Mouse (Mus musculus): ENCODE data around the gene Gak. TPM values are rescaled to one million over a fixed set of nuclear protein-coding genes. Genes with fewer than 3 reads are reported as not detected.
A peak's percentile ranks its signal among the peaks of the same experiment; 100 is the strongest.

The Gak gene
- total RNA-seq (2021), result 10 to 100 TPM; 14.2 to 14.3 TPM
- long read RNA-seq, experiment 1, full-length matches to known transcripts, result 1 of 1 reads
- long read RNA-seq, experiment 1, partial matches to known transcripts, result 0 of 1 reads
- long read RNA-seq, experiment 1, other reads (novel, unspliced or antisense), result 0 of 1 reads
- long read RNA-seq, experiment 2, full-length matches to known transcripts, result 1 of 7 reads
- long read RNA-seq, experiment 2, partial matches to known transcripts, result 5 of 7 reads
- long read RNA-seq, experiment 2, other reads (novel, unspliced or antisense), result 1 of 7 reads

DNA sequence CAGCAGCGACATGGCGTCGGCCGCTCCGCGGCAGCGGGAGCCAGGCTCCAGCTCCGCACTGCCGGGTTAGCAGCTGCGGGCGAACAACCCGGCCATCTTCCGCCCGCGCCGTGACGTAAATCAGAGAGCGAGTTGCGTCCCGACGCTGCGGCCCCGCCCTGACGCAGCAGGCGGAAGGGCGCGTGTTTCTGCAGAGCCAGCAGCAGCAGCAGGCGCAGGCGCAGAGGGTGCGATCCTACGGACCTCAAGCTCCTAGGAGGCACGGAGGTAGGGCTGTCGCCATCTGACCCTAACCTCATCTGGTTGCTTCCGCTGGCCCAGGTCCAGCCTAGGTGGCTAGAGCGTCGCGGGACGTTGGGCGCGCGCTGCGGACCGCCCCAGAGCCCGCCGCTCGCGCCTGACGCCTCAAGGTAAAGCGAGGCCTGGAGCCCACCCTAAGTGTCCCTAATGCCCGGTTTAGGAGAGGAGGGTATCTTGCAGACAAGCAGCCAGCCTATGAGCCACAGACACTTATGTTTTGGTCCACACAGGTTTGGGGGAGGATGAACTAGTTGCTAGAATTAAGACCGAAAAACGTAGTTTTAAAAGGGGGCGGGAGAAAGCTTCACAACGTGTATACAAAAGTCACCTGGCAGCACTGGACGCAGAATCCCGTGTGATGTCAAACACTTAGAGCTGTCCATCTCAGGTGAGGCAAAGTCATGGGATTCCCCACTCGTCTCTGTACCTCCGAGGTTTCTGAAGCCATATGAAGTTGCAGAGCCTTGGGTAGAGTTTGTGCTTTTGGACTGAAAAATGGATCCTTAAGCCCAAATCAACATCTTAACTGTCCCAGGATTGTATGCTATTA lies at the start of gene Gak, which contains the start of gene Tmem175:
Gene Gak, minus strand, starts transcription at position 122 of the 850 bp plus-strand sequence.
Gene Tmem175, plus strand, starts transcription at position 137 of the 850 bp plus-strand sequence.
- intact Hi-C loops (cut with DNase I), result loop anchor here (2.0 to 5.0 kb wide), 2 partner anchors 65 to 203 kb away; no protein-coding TSS in a partner anchor
- H3K27ac ChIP-seq, result peak within 1 kb of the TSS; percentile 92

DNA sequence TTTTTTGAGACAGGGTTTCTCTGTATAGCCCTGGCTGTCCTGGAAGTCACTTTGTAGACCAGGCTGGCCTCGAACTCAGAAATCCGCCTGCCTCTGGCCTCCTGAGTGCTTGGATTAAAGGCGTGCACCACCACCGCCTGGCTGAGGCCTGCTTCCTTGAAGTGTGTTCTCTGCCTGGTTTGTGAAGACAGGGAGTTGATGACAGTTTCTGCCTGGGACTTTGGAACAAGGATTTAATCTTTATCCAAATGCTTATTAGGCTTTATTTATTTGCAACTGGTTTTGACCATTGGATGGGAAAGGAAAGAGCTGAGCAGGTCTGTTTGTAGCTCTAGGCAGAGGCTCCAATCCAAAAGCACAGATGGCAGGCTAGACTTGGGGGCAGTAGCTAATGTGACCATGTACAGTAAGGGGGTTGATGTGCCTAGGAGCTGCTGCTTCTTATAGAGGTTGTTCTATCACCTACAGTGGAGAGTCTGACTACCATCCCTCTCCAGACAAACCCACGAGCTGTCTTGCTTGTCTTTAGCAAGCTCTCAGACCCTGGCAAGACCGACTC lies 48.8 kb upstream of the Gak start:
- intact Hi-C loops (cut with DNase I), result loop anchor here (10.0 kb wide), 1 partner anchor 46 kb away; no protein-coding TSS in a partner anchor
- no peak overlapping the region for H3K27ac ChIP-seq
- TF ChIP-seq CTCF (IDR thresholded peaks at IDR 0.05), result no peak
- no peak for DNase-seq
- no peak overlapping the region for H3K4me3 ChIP-seq

More for the DNA sequence above, at the start of gene Gak, which contains the start of gene Tmem175:
- H3K4me3 ChIP-seq, result peak within 1 kb of the TSS; percentile 77
- TF ChIP-seq CTCF (IDR thresholded peaks at IDR 0.05), result no peak
- peak; percentile 96 for DNase-seq

DNA sequence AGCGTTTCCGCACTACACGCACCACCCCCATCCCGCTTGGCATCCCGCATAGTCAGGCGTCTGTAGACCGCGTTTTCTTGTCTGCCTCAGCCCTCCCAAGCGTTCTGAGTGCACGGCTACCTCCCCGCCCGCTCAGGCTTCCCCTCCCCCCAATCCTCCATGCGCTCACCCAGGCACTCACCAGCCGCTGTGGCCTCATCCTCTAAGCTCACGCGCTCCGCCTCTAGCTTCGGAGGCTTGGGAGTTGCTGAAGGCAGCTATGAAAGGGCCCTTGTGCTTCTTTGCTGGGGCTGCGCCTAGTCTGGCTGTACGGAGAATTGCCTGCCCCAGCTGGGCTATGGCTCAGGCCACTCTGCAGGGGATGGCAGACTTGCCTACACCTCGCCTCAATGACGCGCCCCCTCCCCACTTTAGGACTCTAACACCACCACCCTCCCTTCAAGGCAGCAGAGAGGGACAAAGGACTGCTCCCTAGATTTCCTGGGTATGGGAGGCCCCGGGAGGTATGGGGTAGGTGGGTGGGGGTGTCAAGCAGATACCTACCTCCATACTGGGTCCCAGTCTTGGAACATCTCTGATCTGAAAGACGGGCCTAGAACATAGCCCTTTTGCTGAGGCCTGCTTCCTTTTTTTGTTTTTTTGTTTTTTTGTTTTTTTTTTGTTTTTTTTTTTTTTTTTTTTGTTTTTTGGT lies 48.2 kb upstream of the Gak start:
- H3K4me3 ChIP-seq, result peak overlapping the region; percentile 54
- DNase-seq, result peak; percentile 39
- intact Hi-C loops (cut with DNase I), result loop anchor here (10.0 kb wide), 1 partner anchor 47 kb away; no protein-coding TSS in a partner anchor
- H3K27ac ChIP-seq, result peak overlapping the region; percentile 9; the same call in 1 of the 2 replicates
- no peak for TF ChIP-seq CTCF (IDR thresholded peaks at IDR 0.05)

DNA sequence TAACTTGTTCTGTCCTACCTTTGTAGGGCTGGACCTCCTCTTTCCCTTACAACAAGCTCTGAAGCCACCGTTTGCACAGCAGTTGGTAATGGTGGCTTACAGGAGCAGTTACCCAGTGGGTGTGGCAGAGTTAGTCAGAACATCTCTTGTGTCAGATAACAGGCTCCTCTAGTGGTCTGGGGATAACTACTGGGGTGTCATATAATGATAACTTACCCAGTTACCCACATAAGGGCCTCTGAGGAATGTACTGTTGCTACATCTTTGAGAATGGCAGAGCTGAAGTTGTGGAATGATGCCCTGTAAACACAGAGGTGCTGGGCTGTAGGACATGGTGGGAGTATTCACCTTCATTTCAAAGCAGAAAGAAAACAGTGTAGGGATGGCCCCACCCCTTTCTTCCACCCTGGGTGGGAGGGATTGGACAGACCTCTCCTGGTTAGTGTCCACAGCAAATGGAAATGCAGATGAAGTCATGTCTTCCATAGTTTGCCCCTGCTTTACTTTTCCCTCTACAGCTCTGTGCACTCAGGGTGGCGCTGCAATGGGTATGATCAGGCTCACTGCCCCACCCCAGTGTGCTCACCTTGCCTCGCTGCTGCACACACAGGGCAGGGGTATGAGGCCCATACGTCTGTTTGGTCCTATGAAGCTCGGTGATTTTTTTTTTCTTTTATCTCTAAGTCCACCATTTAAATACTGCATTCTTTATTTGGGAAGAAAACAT lies 47.4 kb upstream of the Gak start:
- intact Hi-C loops (cut with DNase I), result loop anchor here (10.0 kb wide), 1 partner anchor 48 kb away; no protein-coding TSS in a partner anchor
- DNase-seq, result no peak
- no peak for TF ChIP-seq CTCF (IDR thresholded peaks at IDR 0.05)
- Histone ChIP-seq H3K4me3 (peak overlapping the region; percentile 54), H3K27ac (peak overlapping the region; percentile 9; the same call in 1 of the 2 replicates)

DNA sequence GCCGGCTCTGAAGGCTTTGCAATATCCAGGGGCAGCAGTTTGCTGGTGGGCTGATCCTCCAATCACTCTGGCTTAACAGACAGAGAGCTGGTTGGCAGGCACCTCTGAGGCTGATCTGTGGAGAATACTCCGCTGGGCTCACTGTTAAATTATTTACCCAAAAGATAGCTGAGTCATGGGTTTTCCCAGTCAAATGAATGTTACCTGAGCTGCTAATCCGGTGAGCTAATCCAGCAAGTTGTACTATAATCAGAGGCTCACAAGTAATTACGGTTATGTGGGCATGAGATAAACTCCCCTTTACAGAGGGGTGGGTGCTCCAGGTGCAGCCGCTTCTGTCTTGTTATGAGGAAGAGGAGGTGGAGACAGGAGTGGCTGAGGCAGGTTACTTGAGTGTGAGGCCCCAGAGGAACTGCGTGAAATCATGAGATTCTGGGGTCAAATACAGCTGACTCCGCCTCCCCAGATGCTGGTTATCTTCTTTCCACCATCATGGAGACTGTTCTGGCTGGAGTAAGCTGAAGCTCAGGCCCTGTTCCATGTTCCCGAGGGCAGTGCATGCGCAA lies 45.8 kb upstream of the Gak start, which contains the start of gene Slc26a1:
Gene Slc26a1, minus strand, starts transcription at position 319 of the 566 bp plus-strand sequence.
- DNase-seq, result no peak
- intact Hi-C loops (cut with DNase I), result loop anchor here (10.0 kb wide), 1 partner anchor 49 kb away; no protein-coding TSS in a partner anchor

DNA sequence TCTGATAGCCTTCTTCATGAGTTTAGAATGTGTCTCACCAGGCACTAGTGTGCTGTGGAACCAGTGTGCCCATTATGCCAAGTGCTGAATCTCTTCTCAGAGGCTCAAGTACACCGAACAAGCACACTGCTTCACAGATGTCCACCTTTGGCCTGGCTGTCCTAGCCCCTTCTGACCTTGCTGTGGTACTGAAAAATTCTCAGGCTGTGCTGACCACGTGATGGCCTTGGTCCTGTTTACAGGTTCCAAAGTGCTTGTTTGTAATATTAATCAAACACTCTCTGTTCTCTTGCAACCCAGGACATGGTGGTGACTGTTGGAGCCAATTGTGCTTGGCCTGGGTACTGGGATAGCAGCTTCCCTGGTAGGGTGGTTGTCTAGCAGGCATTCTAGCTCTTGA lies 45.1 kb upstream of the Gak start:
- intact Hi-C loops (cut with DNase I), result loop anchor here (10.0 kb wide), 1 partner anchor 50 kb away; no protein-coding TSS in a partner anchor
- Histone ChIP-seq H3K27ac (no peak overlapping the region), H3K4me3 (no peak overlapping the region)
- no peak for TF ChIP-seq CTCF (IDR thresholded peaks at IDR 0.05)
- DNase-seq, result no peak

More for the DNA sequence above, 45.8 kb upstream of the Gak start, which contains the start of gene Slc26a1:
- TF ChIP-seq CTCF (IDR thresholded peaks at IDR 0.05), result no peak
- H3K4me3 ChIP-seq, result no peak within 1 kb of the TSS
- no peak within 1 kb of the TSS for H3K27ac ChIP-seq

DNA sequence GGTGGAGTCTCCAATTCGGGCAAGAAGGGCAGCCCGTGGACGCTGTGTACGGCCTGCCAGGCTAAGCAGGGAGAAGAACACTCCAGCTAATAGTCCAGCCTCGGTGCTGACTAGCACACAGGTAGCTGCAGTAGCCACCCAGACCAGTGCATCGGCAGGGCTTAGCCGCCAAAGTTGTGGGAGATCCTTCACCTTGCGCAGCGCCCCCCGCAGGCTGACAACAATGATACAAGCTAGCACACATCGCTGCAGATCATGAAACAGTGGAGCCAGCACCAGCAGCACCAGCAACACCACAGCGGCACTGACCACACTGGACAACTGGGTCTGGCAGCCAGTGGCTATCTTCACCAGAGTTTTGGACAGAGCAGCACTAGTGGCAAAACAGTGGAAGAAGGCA lies 42.2 kb upstream of the Gak start:
- DNase-seq, result no peak
- Histone ChIP-seq H3K4me3 (no peak overlapping the region), H3K27ac (no peak overlapping the region)
- no peak for TF ChIP-seq CTCF (IDR thresholded peaks at IDR 0.05)
- intact Hi-C loops (cut with DNase I), result loop anchor here (10.0 kb wide), 1 partner anchor 53 kb away; no protein-coding TSS in a partner anchor

DNA sequence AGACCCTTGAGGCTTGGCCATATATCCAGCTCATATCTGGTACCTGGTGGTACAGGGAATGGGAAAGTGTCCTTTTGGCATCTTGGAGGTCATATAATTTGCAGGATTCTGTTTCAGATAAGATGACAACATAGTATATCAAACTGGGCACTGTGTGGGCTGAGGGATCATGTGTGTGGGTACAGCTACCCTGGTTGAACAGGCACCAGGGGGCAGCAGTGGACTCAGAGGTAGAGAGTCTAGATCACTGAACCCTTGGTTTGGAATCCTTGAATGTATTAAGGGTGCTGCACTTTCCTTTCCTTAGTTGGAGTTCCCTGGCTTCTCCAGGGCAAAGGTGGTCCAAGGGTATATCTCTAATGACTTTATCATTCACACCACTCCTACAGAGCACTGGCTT lies 41.2 kb upstream of the Gak start:
- Histone ChIP-seq H3K4me3 (no peak overlapping the region; the same call in 1 of the 2 replicates), H3K27ac (peak overlapping the region; percentile 99; the same call in 1 of the 2 replicates)
- peak; percentile 52 for TF ChIP-seq CTCF (IDR thresholded peaks at IDR 0.05)
- DNase-seq, result peak; percentile 58
- intact Hi-C loops (cut with DNase I), result loop anchor here (10.0 kb wide), 1 partner anchor 54 kb away; no protein-coding TSS in a partner anchor

GRCm38 (mm10) chr5:108669986-108670385 lies 40.4 kb upstream of the Gak start:
- Histone ChIP-seq H3K4me3 (peak overlapping the region; percentile 75), H3K27ac (peak overlapping the region; percentile 99)
- no peak for TF ChIP-seq CTCF (IDR thresholded peaks at IDR 0.05)
- DNase-seq, result no peak
- intact Hi-C loops (cut with DNase I), result loop anchor here (5.0 to 10.0 kb wide), 2 partner anchors 55 to 238 kb away; partner anchors contain the start of gene Atp5k
